Mouse (Mus musculus): ENCODE measurements around the gene Marf1. TPM values are rescaled to one million over a fixed set of nuclear protein-coding genes. Genes with fewer than 3 reads are reported as not detected.

The Marf1 gene
- polyA plus RNA-seq, 1 experiment from 2014 or later = 17.1 TPM

DNA sequence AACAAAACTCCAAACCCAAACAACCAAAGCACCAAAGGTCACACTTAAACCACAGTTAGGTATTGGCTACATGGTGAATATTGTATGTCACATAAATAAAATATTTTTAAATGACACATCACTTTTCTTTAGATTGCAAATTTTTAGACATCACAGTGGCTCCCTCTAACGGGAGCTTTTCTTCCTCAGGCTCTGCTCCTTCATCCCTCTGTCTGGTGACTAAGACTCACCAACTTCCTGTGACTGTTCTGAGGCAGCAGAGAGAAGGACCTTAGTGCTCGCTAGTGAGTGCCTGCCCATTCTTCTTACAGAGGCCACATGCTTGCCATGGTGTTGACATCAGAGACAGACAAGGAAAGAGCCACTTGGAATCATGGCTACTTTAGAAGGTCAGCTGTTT is 51.0 kb downstream of the Marf1 start:
- Histone ChIP-seq H3K9me3 (replicated peaks; ENCODE audit: control insufficient read depth, low read length) (no peaks in the 10 kb centered on the region), H3K4me3 (ENCODE audit: low read depth, low read length) (no peak overlapping the region), H3K4me1 (ENCODE audit: control insufficient read depth, insufficient read depth, low read length) (no peaks in the 10 kb centered on the region), H3K4me2 (ENCODE audit: low read length) (no peak overlapping the region), H3K9ac (ENCODE audit: low read length) (no peak overlapping the region), H3K36me3 (ENCODE audit: control insufficient read depth, insufficient read depth, low read length) (peaks cover 73% of the 10 kb centered on the region), H3K27me3 (replicated peaks; ENCODE audit: control insufficient read depth, insufficient read depth, low read length) (no peaks in the 10 kb centered on the region), H3K27ac (ENCODE audit: low read depth, low read length) (no peak overlapping the region)
- ATAC-seq = no peak
- DNase-seq (ENCODE audit: low spot score) = no peak
- 80% methylated on average over 2 of the region's 2 CpGs for WGBS

DNA sequence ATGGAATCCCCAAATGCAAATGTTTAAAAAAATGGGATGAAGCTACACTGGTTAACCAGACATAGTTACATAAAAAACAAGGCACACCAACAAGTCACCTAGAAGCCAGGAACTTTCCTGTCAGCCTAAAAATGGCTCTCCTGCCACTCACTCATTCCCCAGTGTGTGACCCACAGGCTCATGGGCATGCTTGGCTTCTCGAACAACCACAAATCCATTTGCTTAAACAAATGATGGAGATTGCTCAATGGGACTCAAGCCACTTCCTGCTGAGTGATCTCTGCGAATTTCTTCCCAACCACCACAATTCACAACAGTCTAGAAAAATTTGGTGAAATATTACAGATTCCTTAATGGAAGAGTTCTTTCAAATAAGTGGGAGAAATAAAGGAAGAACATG is 52.2 kb downstream of the Marf1 start:
- 86% methylated on average over 2 of the region's 2 CpGs for WGBS
- DNase-seq (ENCODE audit: low spot score) (no peak), ATAC-seq (no peak)
- Histone ChIP-seq H3K36me3 (ENCODE audit: control insufficient read depth, insufficient read depth, low read length) (peaks cover 65% of the 10 kb centered on the region), H3K9me3 (replicated peaks; ENCODE audit: control insufficient read depth, low read length) (no peaks in the 10 kb centered on the region), H3K4me3 (ENCODE audit: low read depth, low read length) (no peak overlapping the region), H3K27me3 (replicated peaks; ENCODE audit: control insufficient read depth, insufficient read depth, low read length) (no peaks in the 10 kb centered on the region), H3K4me2 (ENCODE audit: low read length) (no peak overlapping the region), H3K9ac (ENCODE audit: low read length) (no peak overlapping the region), H3K27ac (ENCODE audit: low read depth, low read length) (no peak overlapping the region), H3K4me1 (ENCODE audit: control insufficient read depth, insufficient read depth, low read length) (no peaks in the 10 kb centered on the region)

GRCm38 (mm10) chr16:14109651-14110230 is 53.4 kb downstream of the Marf1 start:
- H3K27me3 ChIP-seq (replicated peaks; ENCODE audit: control insufficient read depth, insufficient read depth, low read length) = no peaks in the 10 kb centered on the region
- no peak overlapping the region for H3K9ac ChIP-seq (ENCODE audit: low read length)
- no peaks in the 10 kb centered on the region for H3K4me1 ChIP-seq (ENCODE audit: control insufficient read depth, insufficient read depth, low read length)
- no peaks in the 10 kb centered on the region for H3K9me3 ChIP-seq (replicated peaks; ENCODE audit: control insufficient read depth, low read length)
- H3K4me2 ChIP-seq (ENCODE audit: low read length) = no peak overlapping the region
- H3K4me3 ChIP-seq (ENCODE audit: low read depth, low read length) = no peak overlapping the region
- ATAC-seq = no peak
- 89% methylated on average over 3 of the region's 3 CpGs for WGBS
- H3K36me3 ChIP-seq (ENCODE audit: control insufficient read depth, insufficient read depth, low read length) = peaks cover 57% of the 10 kb centered on the region
- H3K27ac ChIP-seq (ENCODE audit: low read depth, low read length) = no peak overlapping the region
- DNase-seq (ENCODE audit: low spot score) = no peak

DNA sequence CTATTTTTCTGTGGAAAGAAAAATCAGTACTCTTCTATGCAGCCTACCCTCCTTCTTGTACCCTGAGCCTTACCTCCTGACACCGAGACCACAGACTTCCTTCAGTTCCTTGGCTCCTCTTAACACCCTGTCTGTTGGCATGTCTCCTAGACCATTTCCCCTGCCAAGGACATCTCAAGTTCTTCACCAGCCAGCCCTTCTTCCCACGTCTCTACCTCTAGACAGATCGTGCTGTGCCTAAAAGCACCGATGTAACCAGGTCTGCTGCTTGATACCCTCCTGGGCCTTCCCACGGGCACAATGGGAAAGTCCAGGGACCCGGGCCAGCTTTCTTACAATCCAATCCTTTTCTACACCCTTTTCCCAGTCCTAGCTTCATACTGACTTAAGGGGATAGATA is 57.3 kb downstream of the Marf1 start:
- no peak for ATAC-seq
- DNase-seq (ENCODE audit: low spot score) = no peak
- Histone ChIP-seq H3K9me3 (replicated peaks; ENCODE audit: control insufficient read depth, low read length) (no peaks in the 10 kb centered on the region), H3K4me3 (ENCODE audit: low read depth, low read length) (no peak overlapping the region), H3K9ac (ENCODE audit: low read length) (no peak overlapping the region), H3K4me1 (ENCODE audit: control insufficient read depth, insufficient read depth, low read length) (no peaks in the 10 kb centered on the region), H3K4me2 (ENCODE audit: low read length) (no peak overlapping the region), H3K36me3 (ENCODE audit: control insufficient read depth, insufficient read depth, low read length) (peaks cover 26% of the 10 kb centered on the region), H3K27ac (ENCODE audit: low read depth, low read length) (no peak overlapping the region), H3K27me3 (replicated peaks; ENCODE audit: control insufficient read depth, insufficient read depth, low read length) (no peaks in the 10 kb centered on the region)
- WGBS = 84% methylated on average over 6 of the region's 6 CpGs

DNA sequence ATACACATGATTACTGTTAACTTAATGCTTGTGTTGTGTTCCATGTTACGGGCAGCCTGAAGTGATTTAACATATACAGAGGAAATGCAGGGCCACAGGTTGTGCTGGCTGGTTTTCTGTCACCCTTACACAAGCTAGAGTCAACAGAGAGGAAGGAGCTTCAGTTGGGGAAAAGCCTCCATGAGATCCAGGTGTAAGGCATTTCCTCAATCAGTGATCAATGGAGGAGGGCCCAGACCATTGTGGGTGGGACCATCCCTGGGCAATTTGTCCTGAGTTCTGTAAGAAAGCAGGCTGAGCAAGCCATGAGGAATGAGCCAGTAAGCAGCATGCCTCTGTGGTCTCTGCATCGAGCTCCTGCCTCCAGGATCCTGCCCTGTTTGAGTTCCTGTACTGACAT is 71.4 kb downstream of the Marf1 start:
- H3K27me3 ChIP-seq (replicated peaks; ENCODE audit: control insufficient read depth, insufficient read depth, low read length) = no peaks in the 10 kb centered on the region
- H3K36me3 ChIP-seq (ENCODE audit: control insufficient read depth, insufficient read depth, low read length) = peaks cover 11% of the 10 kb centered on the region; the same call in 1 of the 2 replicates

GRCm38 (mm10) chr16:14089296-14089695 is 73.9 kb downstream of the Marf1 start:
- DNase-seq (ENCODE audit: low spot score) = no peak

More for the DNA sequence above, 71.4 kb downstream of the Marf1 start:
- DNase-seq (ENCODE audit: low spot score) (no peak), ATAC-seq (no peak)
- Histone ChIP-seq H3K9me3 (replicated peaks; ENCODE audit: control insufficient read depth, low read length) (no peaks in the 10 kb centered on the region), H3K4me1 (ENCODE audit: control insufficient read depth, insufficient read depth, low read length) (no peaks in the 10 kb centered on the region), H3K4me2 (ENCODE audit: low read length) (no peak overlapping the region), H3K4me3 (ENCODE audit: low read depth, low read length) (no peak overlapping the region), H3K27ac (ENCODE audit: low read depth, low read length) (no peak overlapping the region), H3K9ac (ENCODE audit: low read length) (no peak overlapping the region)
- 91% methylated on average over 2 of the region's 2 CpGs for WGBS

DNA sequence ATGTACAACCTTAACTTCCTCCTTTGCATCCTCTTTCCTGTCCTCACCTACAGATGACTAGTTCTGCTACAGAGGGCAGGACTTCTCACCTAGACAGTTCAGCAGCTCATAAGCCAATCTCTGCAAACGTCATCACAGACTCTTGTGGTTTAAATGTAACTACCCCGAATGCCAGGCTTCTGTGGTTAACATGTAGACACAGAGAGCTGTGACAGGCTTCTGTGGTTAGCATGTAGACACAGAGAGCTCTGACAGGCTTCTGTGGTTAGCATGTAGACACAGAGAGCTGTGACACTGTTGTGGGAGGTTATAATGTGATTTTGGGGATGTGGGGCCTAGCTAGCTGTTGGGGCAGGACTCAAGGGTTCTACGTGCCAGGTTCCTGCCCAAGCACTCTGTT is 74.9 kb downstream of the Marf1 start:
- ATAC-seq (no peak), DNase-seq (ENCODE audit: low spot score) (no peak)
- WGBS = 86% methylated on average over 3 of the region's 3 CpGs
- H3K27ac ChIP-seq (ENCODE audit: low read depth, low read length) = no peak overlapping the region
- H3K9me3 ChIP-seq (replicated peaks; ENCODE audit: control insufficient read depth, low read length) = no peaks in the 10 kb centered on the region
- no peaks in the 10 kb centered on the region for H3K4me1 ChIP-seq (ENCODE audit: control insufficient read depth, insufficient read depth, low read length)
- H3K27me3 ChIP-seq (replicated peaks; ENCODE audit: control insufficient read depth, insufficient read depth, low read length) = no peaks in the 10 kb centered on the region
- H3K36me3 ChIP-seq (ENCODE audit: control insufficient read depth, insufficient read depth, low read length) = no peaks in the 10 kb centered on the region
- H3K9ac ChIP-seq (ENCODE audit: low read length) = no peak overlapping the region
- no peak overlapping the region for H3K4me2 ChIP-seq (ENCODE audit: low read length)
- no peak overlapping the region for H3K4me3 ChIP-seq (ENCODE audit: low read depth, low read length)

More at GRCm38 (mm10) chr16:14089296-14089695, 73.9 kb downstream of the Marf1 start:
- no peak overlapping the region for H3K27ac ChIP-seq (ENCODE audit: low read depth, low read length)
- no peaks in the 10 kb centered on the region for H3K4me1 ChIP-seq (ENCODE audit: control insufficient read depth, insufficient read depth, low read length)
- ATAC-seq = no peak
- H3K27me3 ChIP-seq (replicated peaks; ENCODE audit: control insufficient read depth, insufficient read depth, low read length) = no peaks in the 10 kb centered on the region
- H3K9me3 ChIP-seq (replicated peaks; ENCODE audit: control insufficient read depth, low read length) = no peaks in the 10 kb centered on the region
- 86% methylated on average over 3 of the region's 3 CpGs for WGBS
- no peaks in the 10 kb centered on the region for H3K36me3 ChIP-seq (ENCODE audit: control insufficient read depth, insufficient read depth, low read length)
- H3K4me2 ChIP-seq (ENCODE audit: low read length) = no peak overlapping the region
- H3K9ac ChIP-seq (ENCODE audit: low read length) = no peak overlapping the region
- H3K4me3 ChIP-seq (ENCODE audit: low read depth, low read length) = no peak overlapping the region

DNA sequence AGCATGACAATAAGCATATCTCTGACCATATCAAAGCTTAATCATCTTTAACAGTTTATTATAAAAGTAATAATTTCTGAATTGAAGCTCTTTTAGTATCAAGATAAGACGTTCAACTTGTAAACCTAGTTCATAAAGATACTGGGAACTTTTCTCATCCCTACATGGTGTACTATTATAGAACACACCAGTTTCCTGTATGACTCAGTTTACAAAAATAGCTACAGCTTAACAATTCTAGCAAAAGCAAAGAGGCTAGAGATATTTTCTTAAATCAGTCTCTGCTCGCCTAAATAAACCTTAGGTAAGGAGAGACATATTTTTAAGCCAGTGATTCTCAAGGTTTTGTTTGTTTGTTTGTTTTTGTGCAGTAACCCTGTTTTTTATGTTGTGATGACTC is 80.2 kb downstream of the Marf1 start:
- Histone ChIP-seq H3K9me3 (replicated peaks; ENCODE audit: control insufficient read depth, low read length) (no peaks in the 10 kb centered on the region), H3K27me3 (replicated peaks; ENCODE audit: control insufficient read depth, insufficient read depth, low read length) (no peaks in the 10 kb centered on the region), H3K9ac (ENCODE audit: low read length) (no peak overlapping the region), H3K4me1 (ENCODE audit: control insufficient read depth, insufficient read depth, low read length) (no peaks in the 10 kb centered on the region), H3K36me3 (ENCODE audit: control insufficient read depth, insufficient read depth, low read length) (no peaks in the 10 kb centered on the region), H3K27ac (ENCODE audit: low read depth, low read length) (no peak overlapping the region), H3K4me3 (ENCODE audit: low read depth, low read length) (no peak overlapping the region), H3K4me2 (ENCODE audit: low read length) (no peak overlapping the region)
- 91% methylated on average over 2 of the region's 2 CpGs for WGBS
- ATAC-seq (no peak), DNase-seq (ENCODE audit: low spot score) (no peak)

DNA sequence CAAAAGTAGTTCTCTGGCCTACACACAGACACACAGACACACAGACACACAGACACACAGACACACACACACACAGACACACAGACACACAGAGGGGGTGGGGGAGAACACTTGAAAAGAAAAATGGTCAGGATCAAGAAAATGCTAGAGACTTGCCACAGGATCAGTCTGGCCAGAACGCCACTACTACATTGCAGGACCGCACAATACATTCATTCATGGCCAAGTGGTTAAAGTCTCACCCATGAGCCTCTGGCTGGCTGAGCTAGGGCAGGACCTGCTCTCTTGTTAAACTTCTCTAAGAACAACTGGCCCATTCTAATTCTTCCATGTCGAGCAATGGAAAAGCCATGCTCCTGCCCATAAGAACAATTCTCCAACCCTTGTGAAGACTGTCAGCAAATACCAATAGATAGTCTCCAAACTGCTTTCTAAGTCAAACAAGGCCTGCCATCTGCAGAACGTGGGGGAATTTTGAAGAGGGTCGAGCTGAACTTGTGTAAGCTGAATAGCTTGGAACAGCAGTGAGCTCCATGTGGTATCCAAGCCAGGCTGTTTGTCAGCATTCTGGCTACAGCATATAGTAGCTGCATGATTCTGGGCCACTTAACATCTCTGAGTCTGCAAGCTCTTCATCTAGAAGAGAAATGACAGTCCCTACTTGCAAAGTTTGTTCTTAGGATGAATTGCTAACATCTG is 92.5 kb downstream of the Marf1 start:
- Histone ChIP-seq H3K9me3 (replicated peaks; ENCODE audit: control insufficient read depth, low read length) (no peaks in the 10 kb centered on the region), H3K4me1 (ENCODE audit: control insufficient read depth, insufficient read depth, low read length) (no peaks in the 10 kb centered on the region), H3K27ac (ENCODE audit: low read depth, low read length) (no peak overlapping the region), H3K4me2 (ENCODE audit: low read length) (no peak overlapping the region), H3K27me3 (replicated peaks; ENCODE audit: control insufficient read depth, insufficient read depth, low read length) (no peaks in the 10 kb centered on the region), H3K4me3 (ENCODE audit: low read depth, low read length) (no peak overlapping the region), H3K9ac (ENCODE audit: low read length) (no peak overlapping the region), H3K36me3 (ENCODE audit: control insufficient read depth, insufficient read depth, low read length) (0 out of 2 replicates have a peak, but pooled peaks cover 3% of the 10 kb centered on the region)
- WGBS = 75% methylated on average over 5 of the region's 5 CpGs
- DNase-seq (ENCODE audit: low spot score) (no peak), ATAC-seq (no peak)

All from forebrain, embryonic 14.5 days (tissue).